Mouse (Mus musculus) c-Kit-negative CD71-positive TER-119-positive erythroid progenitor cells, embryonic 14.5 days (primary cell): ENCODE measurements around the gene F2r.

Source experiments
- DNase-seq: peaks from one replicate; pipeline ENCODE4 v3.0.0-alpha.2; 2013; ENCODE audit warnings: low read depth, low spot score

F2r gene

GRCm38 (mm10) chr13:95632144-95632543 lies 13.9 kb upstream of the F2r start:
- no peak for DNase-seq

- no peak for DNase-seq
Measured at GRCm38 (mm10) chr13:95630747-95631146, 12.5 kb upstream of the F2r start.

- DNase-seq = no peak
Measured at GRCm38 (mm10) chr13:95629751-95630150, 11.5 kb upstream of the F2r start.

- DNase-seq = no peak
Measured at GRCm38 (mm10) chr13:95626696-95627095, 8.4 kb upstream of the F2r start.

GRCm38 (mm10) chr13:95623042-95623441 lies 4.8 kb upstream of the F2r start:
- DNase-seq = no peak

- no peak for DNase-seq
Measured at GRCm38 (mm10) chr13:95621563-95621962, 3.3 kb upstream of the F2r start.

- DNase-seq = no peak
Measured at GRCm38 (mm10) chr13:95618859-95619258, 572 bp upstream of the F2r start.

- peak; percentile 8 for DNase-seq
Measured at GRCm38 (mm10) chr13:95617671-95618171, 566 bp downstream of the F2r start.

GRCm38 (mm10) chr13:95617082-95617670 lies 1.1 kb downstream of the F2r start:
- DNase-seq = peak; percentile 35

GRCm38 (mm10) chr13:95616512-95616911 lies 1.8 kb downstream of the F2r start:
- DNase-seq = peak; percentile 40

- DNase-seq = no peak
Measured at GRCm38 (mm10) chr13:95614757-95615156, 3.5 kb downstream of the F2r start.

- no peak for DNase-seq
Measured at GRCm38 (mm10) chr13:95612243-95612642, 6.0 kb downstream of the F2r start.

GRCm38 (mm10) chr13:95611752-95612151 lies 6.5 kb downstream of the F2r start:
- DNase-seq = no peak

- DNase-seq = peak; percentile 47
Measured at GRCm38 (mm10) chr13:95610786-95611562, 7.3 kb downstream of the F2r start.

- no peak for DNase-seq
Measured at GRCm38 (mm10) chr13:95609088-95609420, 9.2 kb downstream of the F2r start.

GRCm38 (mm10) chr13:95608416-95609087 lies 9.7 kb downstream of the F2r start:
- DNase-seq = no peak

GRCm38 (mm10) chr13:95607019-95607418 lies 11.3 kb downstream of the F2r start:
- no peak for DNase-seq

- no peak for DNase-seq
Measured at GRCm38 (mm10) chr13:95604288-95604687, 14.0 kb downstream of the F2r start.

- no peak for DNase-seq
Measured at GRCm38 (mm10) chr13:95599833-95600359, 18.4 kb downstream of the F2r start.

- no peak for DNase-seq
Measured at GRCm38 (mm10) chr13:95598232-95598920, 19.9 kb downstream of the F2r start.

GRCm38 (mm10) chr13:95597578-95597977 lies 20.7 kb downstream of the F2r start:
- DNase-seq = no peak

- DNase-seq = no peak
Measured at GRCm38 (mm10) chr13:95596689-95597088, 21.6 kb downstream of the F2r start.
